Mouse (Mus musculus) embryo, embryonic 10 days (tissue): Measurements from ENCODE around the gene Slc24a2.

Experiments used
- DNase-seq: peaks from one replicate; pipeline ENCODE4 v3.0.0-alpha.2; 2015; ENCODE audit warnings: low spot score

Slc24a2 gene

GRCm38 (mm10) chr4:87115726-87116125 is 114.6 kb downstream of the Slc24a2 start:
- no peak for DNase-seq

GRCm38 (mm10) chr4:87109331-87110059 is 120.8 kb downstream of the Slc24a2 start:
- no peak for DNase-seq

- DNase-seq: no peak
Measured at GRCm38 (mm10) chr4:87100936-87101335, 129.3 kb downstream of the Slc24a2 start.

DNA sequence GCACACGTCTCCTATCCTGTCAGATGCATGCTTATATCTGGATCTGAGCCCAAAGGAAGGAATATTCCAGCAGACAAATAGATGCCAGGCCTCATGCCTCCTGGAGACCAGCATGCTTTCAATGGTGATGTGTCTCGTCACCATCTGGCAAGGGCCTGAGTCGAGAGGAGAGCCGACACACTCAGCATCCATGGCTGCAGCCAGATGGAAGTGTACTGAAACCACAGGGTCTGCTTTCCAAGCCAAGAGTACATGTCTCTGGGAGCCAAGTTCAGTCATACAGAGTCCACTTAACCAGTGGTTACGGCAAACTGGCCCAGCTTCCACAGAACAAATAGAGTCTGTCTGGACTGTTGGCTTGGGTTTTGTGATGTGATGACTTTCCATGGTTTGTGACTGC is 134.1 kb downstream of the Slc24a2 start:
- no peak for DNase-seq

DNA sequence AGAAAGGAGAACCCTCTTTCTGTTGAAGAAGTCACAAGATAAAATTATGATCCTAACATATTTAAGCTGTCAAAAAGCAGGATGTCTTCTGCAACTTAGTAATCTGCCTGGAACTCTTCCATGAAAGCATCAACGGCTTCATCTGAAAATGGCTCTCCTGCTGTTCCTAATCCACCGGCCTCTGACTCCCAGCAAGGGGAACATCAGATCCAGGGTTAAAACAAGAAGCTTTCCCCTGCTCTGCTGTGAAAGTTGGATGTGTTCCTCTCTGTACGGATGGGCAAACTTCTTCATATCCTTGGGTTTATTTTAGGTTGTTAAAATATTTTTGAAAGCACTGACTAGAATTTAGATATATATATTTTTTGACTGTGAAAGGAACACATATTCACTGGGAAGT is 136.7 kb downstream of the Slc24a2 start:
- no peak for DNase-seq

- DNase-seq: no peak
Measured at GRCm38 (mm10) chr4:87090841-87091240, 139.4 kb downstream of the Slc24a2 start.

DNA sequence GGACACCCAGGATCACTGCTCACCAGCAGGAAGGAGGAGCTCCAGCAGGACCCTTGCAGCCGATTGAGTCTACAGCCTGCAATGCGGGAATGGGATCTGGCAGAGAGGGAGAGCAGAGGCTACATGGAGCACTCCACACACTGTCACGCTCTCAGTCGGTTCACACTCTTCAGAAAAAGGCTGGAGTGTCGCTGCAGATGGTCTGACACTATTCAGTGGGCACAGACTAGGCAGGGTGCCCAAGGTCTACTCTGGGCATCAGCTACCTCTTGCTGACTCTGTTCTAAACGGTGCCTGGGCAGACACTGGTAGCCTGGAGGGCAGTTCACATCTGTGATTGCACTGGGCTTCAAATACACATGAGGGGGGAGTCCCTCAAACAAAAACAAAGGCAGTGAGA is 141.6 kb downstream of the Slc24a2 start:
- no peak for DNase-seq

GRCm38 (mm10) chr4:87087597-87087996 is 142.7 kb downstream of the Slc24a2 start:
- DNase-seq: no peak

DNA sequence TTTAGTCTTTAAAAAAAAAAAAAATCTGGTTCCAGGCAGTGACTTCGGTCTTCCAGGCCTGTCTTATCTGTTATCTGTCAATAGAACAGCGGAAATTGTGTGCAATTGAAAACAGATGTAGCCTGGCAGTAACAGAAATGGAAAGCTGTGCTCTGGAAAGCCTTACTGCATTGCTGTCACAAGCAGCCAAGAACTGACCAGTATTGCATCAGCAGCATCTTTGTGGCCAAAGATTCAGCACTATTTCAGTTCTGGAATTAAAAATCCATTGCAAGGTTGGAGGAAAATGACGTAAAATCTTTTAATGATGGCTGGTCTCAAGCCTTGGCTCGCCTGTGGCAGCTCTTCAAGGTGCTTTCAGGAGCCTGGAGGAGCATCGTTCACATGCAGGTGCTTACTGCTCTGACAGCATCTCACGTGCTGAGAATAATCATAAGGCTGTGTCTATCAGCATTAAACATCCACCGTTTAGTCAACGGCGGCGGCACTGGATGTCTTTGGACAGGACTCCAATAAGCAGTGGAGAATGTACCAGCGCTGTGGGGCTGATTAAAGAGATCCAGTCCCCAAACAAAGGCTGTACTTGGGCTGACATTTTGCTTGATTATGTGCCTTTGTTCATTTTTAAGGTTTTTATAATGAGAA is 143.2 kb downstream of the Slc24a2 start:
- DNase-seq: peak; percentile 76

DNA sequence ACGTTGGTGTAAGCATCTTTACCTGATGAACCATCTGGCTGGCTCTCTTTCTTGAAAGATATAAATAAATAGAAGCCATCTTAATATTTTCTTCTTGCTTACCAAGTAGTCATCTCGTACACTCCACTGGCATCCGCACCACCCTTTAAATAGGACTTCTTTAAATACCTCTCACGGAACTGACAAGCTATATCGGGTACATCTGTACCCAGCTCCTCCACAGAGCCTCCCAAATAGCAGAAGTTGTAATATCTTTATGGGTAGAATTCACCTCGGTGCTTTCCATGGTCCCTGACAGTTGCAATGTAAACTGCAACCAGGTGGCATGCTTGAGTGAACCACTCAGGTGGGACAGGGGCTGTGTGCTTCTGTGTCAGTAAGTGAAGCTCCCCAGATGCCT is 149.0 kb downstream of the Slc24a2 start:
- no peak for DNase-seq

- DNase-seq: no peak
Measured at GRCm38 (mm10) chr4:87079305-87079704, 151.0 kb downstream of the Slc24a2 start.

- DNase-seq: no peak
Measured at GRCm38 (mm10) chr4:87078726-87079125, 151.6 kb downstream of the Slc24a2 start.

DNA sequence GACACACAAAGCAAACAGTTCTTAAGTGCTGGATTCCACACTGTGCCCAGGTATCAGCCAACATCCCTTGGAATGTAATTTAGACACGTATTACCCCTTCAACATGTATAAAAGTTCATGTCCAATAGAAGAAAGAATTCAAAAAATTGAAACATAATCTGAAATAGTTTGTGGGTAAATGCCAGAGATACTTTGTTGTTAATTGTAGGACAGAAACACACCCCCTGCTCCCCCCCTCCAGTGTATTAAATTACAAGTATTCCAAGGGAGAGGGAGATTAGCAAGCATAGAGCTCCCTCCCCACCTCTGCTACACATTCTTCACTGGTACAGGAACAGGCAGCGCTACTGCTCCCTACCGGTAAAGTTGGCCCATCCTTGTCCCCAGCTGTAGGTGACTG is 154.5 kb downstream of the Slc24a2 start:
- DNase-seq: no peak

- DNase-seq: no peak
Measured at GRCm38 (mm10) chr4:87068121-87068520, 162.2 kb downstream of the Slc24a2 start.

- no peak for DNase-seq
Measured at GRCm38 (mm10) chr4:87065227-87065626, 165.1 kb downstream of the Slc24a2 start.

DNA sequence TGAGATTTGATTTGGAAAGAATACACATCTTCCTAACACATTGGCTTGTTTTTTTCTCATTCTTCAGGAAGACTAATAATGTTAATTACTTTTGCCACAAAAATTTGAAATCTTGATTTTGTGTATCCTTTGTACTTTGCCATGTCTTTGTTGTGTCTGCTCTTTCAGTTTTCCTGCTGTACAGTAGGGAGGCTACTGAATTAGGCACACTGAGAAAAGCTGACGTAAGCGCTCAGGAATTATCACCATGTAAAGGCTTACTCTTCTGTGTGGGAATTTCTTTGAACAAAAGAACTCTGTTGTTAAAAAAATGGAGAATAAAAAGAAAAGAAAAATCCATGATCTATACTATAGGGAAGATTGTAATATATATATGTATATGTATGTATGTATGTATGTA is 165.7 kb downstream of the Slc24a2 start:
- DNase-seq: no peak

DNA sequence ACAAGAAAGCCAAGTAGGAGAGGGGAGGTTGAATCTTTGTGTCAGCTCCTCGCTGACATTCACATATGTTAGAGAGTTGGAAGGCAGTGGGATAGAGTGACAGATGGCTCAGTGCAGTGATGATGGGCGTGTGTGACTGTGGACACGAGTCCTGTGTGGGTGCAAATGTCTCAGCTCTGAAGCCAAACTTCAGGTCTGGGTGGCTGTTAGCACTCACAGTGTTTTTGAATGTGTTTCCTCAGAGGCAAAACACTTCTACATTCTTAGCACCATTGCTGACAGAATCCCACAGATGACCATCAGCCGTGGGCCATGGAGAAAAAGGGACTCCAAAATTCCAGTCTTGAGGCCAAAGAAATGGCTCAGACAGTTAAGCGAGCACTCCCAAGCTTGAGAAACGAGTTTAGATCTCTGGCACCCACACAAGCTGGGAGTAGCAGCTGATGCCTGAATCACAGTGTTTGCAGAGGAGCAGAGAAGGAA is 167.5 kb downstream of the Slc24a2 start:
- no peak for DNase-seq

GRCm38 (mm10) chr4:87061696-87062095 is 168.6 kb downstream of the Slc24a2 start:
- DNase-seq: no peak

- DNase-seq: no peak
Measured at GRCm38 (mm10) chr4:87057572-87057971, 172.7 kb downstream of the Slc24a2 start.

- no peak for DNase-seq
Measured at GRCm38 (mm10) chr4:87055768-87056167, 174.5 kb downstream of the Slc24a2 start.

GRCm38 (mm10) chr4:87052881-87053280 is 177.4 kb downstream of the Slc24a2 start:
- no peak for DNase-seq

DNA sequence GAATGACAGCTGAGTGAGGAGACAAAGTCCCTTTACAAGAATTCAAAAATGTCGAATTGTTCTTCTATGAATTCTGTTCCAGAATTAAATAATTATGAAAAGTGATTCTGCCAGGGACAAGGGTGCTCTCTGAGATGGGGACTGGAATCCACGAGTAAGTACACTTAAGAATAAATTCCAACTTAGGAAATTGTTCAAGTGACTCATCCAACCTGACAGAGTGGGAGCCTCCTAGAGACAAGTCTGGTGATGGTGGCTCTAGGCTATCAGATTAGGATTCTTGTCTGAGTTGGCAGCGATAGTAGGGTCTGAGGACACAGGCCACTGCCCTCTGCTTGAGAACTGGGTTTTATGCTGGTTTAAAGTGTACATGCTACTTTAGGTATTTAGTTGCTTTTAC is 181.2 kb downstream of the Slc24a2 start:
- DNase-seq: no peak

DNA sequence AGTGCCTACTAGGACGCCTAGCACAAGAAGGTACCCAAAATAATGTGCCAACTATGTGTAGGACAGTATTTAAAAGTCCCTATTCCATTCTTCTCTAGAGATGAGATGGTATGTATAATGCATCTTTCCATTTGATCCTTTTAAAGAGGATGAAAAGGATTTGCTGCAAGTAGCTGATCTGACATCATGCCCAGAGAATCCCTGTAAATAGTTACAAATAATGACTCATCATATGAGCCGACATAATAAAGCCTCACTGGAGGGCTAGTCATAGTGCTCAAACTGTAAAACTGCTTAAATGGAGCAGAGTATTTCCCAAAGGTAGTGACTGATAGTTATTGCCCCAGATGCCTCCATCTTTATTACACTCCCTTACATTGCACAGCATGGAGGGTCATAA is 183.1 kb downstream of the Slc24a2 start:
- no peak for DNase-seq

GRCm38 (mm10) chr4:87043296-87043695 is 187.0 kb downstream of the Slc24a2 start:
- DNase-seq: no peak
